Mouse (Mus musculus) lung, adult 18-20 months (tissue): ENCODE measurements around the gene Vmn1r46.
"Not testable (repeated sequence)": the region's sequence is repeated elsewhere in the genome, so short reads cannot be mapped to it uniquely, and the experiment has no call there.

Source experiments
- DNase-seq, 2 experiments: peaks; one replicate each; pipeline ENCODE4 v3.0.0; 2022; ENCODE audit warnings: mixed read lengths in 2 of 2

The Vmn1r46 gene

DNA sequence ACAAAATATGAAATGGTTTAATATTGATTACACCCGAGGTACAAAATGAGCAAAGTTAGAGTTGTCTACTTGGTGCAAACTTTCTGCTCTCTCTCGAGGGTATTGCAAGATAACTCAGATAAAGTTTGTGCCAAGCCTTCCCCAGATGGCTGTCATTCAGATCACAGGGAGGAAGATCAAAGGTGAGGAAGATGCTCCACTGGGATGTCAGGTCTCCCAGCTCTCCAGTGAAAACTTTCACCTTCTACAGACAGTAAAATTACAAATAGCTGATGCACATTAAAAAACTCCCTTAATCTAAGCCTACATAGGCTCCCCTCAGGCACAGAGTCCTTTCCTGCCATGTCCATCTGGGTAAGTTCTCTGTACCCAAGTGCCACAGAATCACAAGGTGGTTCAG, at the start of gene Vmn1r46:
Vmn1r46 (plus strand) TSS at position 301 of the 400 bp plus-strand sequence.
- DNase-seq: no peak

DNA sequence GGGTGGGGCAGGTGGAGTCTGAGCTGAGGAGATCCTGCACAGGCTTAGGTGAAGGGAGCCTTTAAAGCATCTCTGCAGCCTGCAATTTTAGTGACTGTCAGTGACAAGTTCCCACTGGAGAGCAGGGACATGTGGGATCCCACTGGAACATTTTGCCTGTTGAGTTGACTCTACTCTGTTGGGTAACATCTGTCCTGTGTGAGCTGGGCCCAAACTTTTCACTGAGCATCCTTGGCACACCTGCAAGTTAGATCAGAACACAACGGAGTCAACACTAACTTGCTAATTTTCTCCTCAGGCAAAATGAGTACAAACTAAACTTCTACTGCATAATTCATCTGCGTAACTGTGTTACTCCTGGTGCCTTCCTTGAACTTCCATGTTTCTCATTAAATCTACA, 28.6 kb upstream of the Vmn1r46 start, which contains the start of gene Vmn1r45:
Vmn1r45 (minus strand) TSS at position 101 of the 400 bp plus-strand sequence.
- not testable (repeated sequence) for DNase-seq

GRCm38 (mm10) chr6:89940926-89941325, 28.2 kb upstream of the Vmn1r46 start:
- DNase-seq: no peak

- no peak for DNase-seq
Observed at GRCm38 (mm10) chr6:89953556-89953955, 15.6 kb upstream of the Vmn1r46 start.

DNA sequence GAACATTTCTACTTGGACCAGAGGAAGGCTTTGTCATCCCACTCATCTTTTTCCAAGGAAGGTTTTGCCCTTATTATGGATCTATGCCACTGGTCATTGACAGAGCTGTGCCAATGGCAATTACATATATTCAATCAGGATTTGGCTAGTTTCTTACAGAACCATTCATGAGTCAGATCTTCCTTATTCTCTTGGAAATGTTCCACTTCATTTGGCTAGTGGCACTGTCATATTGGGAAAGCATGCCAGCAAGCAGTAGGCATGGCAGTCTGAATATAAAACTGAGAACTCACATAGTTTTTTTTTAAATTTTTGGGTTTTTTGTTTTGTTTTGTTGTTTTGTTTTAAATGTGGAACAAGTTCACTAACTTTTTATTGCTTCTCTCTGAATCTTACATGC, 2.8 kb upstream of the Vmn1r46 start:
- DNase-seq: no peak

- no peak for DNase-seq
Observed at GRCm38 (mm10) chr6:89985989-89986388, 16.9 kb downstream of the Vmn1r46 start.

GRCm38 (mm10) chr6:90015847-90016246, 46.7 kb downstream of the Vmn1r46 start, which contains the start of gene Vmn1r47:
Gene Vmn1r47, plus strand, starts transcription at chr6:90016147.
- DNase-seq: not testable (repeated sequence)
